Mouse (Mus musculus) midbrain, embryonic 14.5 days (tissue): ENCODE data around the gene Papln. TPM values are rescaled to one million over a fixed set of nuclear protein-coding genes. Genes with fewer than 3 reads are reported as not detected.

Experiments used
- ATAC-seq: fragments of 200-750 bp; cut with Nextera tagmentation; 2 replicates; pipeline ENCODE4 v1.8.0; 2017; ENCODE audit warnings: moderate number of reproducible peaks, moderate library complexity; ENCODE audit not compliant: low FRiP score, low TSS enrichment
- DNase-seq: peaks from one replicate; pipeline ENCODE4 v3.0.0-alpha.2; 2015
- H3K27ac ChIP-seq: fragments of 300-500 bp; sonication (generic); replicated peaks from 2 replicates; pipeline ENCODE4 v1.5.1; 2014; ENCODE audit warnings: mild to moderate bottlenecking, low read depth, low read length, moderate library complexity
- H3K27me3 ChIP-seq: fragments of 300-500 bp; sonication (generic); 2 replicates; pipeline ENCODE4 v1.6.1; 2014; ENCODE audit warnings: low read length, control low read depth, mixed read lengths; ENCODE audit not compliant: control insufficient read depth, insufficient read depth
- H3K36me3 ChIP-seq: fragments of 300-500 bp; sonication (generic); 2 replicates; pipeline ENCODE4 v1.6.1; 2014; ENCODE audit warnings: low read length, control low read depth; ENCODE audit not compliant: control insufficient read depth, insufficient read depth
- H3K4me1 ChIP-seq: fragments of 300-500 bp; sonication (generic); 2 replicates; pipeline ENCODE4 v1.6.1; 2014; ENCODE audit warnings: mild to moderate bottlenecking, antibody characterized with exemption, low read length, control low read depth; ENCODE audit not compliant: control insufficient read depth, insufficient read depth
- H3K4me2 ChIP-seq: fragments of 300-500 bp; sonication (generic); 2 replicates; pipeline ENCODE4 v1.6.1; 2014; ENCODE audit warnings: mild to moderate bottlenecking, low read length, moderate library complexity
- H3K4me3 ChIP-seq: fragments of 300-500 bp; sonication (generic); replicated peaks from 2 replicates; pipeline ENCODE4 v1.5.1; 2014; ENCODE audit warnings: low read depth, low read length
- H3K9ac ChIP-seq: fragments of 300-500 bp; sonication (generic); replicated peaks from 2 replicates; pipeline ENCODE4 v1.6.1; 2014; ENCODE audit warnings: mild to moderate bottlenecking, low read length, moderate library complexity
- H3K9me3 ChIP-seq: fragments of 300-500 bp; sonication (generic); 2 replicates; pipeline ENCODE4 v1.6.1; 2016; ENCODE audit warnings: low read length, control low read depth, mixed read lengths; ENCODE audit not compliant: control insufficient read depth
- WGBS: fragments of 180-500 bp; shearing (Covaris S2); extraction: QIAGEN DNeasy Blood & Tissue Kit; methylation state at CpG from one replicate; pipeline ENCODE4 v1.1.7; 2014; 5-methylcytosine and 5-hydroxymethylcytosine counted together
- polyA plus RNA-seq: library from polyadenylated mRNA; unstranded; fragments of >200 nt; fragmentation: Nextera tagmentation; extraction: Ambion mirVana; gene quantifications from 2 replicates; pipeline ENCODE4 v1.2.1, GENCODE M21; 2014

The Papln gene
- polyA plus RNA-seq, 1 experiment from 2014 or later: 0.11 TPM

DNA sequence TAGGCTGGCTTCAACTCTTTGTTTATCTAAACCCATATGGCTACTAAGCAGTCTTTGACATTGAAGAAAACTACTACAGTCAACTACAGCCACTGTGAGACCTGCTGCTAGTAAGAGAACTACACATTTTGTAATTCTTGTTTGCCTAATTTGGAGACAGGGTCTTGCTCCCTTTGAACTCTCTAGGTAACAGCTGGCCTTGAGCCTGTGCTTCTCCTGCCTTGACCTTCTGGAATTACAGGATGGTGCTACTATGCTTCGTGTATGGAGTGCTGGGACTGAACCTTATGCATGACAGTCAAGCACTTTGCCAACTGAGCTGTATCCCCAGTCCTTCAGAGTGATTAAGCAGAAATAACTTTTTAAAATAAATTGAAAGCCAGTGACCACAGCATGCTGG is 53.2 kb downstream of the Papln start:
- Histone ChIP-seq H3K36me3 (no peaks in the 10 kb centered on the region), H3K27me3 (no peaks in the 10 kb centered on the region), H3K9me3 (no peaks in the 10 kb centered on the region), H3K4me2 (no peak overlapping the region), H3K4me1 (no peaks in the 10 kb centered on the region), H3K9ac (no peak overlapping the region), H3K27ac (no peak overlapping the region), H3K4me3 (no peak overlapping the region)
- no peak for ATAC-seq
- no peak for DNase-seq
- 93% methylated on average over 1 of the region's 1 CpGs for WGBS

DNA sequence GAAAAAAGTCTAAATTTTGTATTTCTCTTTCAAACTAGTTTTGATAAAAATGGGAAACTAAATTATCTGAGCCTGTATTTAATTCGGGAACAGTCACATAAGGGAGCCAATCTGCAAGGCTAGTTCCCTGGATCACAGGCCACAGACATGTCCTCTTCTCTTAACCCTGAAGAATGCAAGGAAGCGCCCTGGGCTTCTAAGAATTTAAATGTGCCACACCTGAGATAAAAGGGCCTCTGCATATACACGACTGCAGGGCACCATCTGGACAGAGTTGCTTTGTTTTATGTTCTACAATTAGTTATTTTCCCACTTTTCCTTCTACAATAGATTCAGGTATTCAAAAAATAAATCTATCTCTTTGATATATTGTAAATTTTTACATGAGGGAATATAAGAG is 67.0 kb downstream of the Papln start:
- DNase-seq: no peak
- no peaks in the 10 kb centered on the region for H3K9me3 ChIP-seq
- H3K4me3 ChIP-seq: no peak overlapping the region
- H3K27ac ChIP-seq: no peak overlapping the region
- no peaks in the 10 kb centered on the region for H3K27me3 ChIP-seq
- H3K4me1 ChIP-seq: no peaks in the 10 kb centered on the region
- no peak for ATAC-seq
- H3K36me3 ChIP-seq: peaks cover 16% of the 10 kb centered on the region; the same call in 1 of the 2 replicates
- no peak overlapping the region for H3K4me2 ChIP-seq
- WGBS: 84% methylated on average over 3 of the region's 3 CpGs
- H3K9ac ChIP-seq: no peak overlapping the region

- ATAC-seq: no peak
Observed at GRCm38 (mm10) chr12:83833979-83834378, 70.5 kb downstream of the Papln start.

GRCm38 (mm10) chr12:83841409-83842190 is 78.2 kb downstream of the Papln start:
- Histone ChIP-seq H3K4me1 (no peaks in the 10 kb centered on the region), H3K9me3 (no peaks in the 10 kb centered on the region), H3K27me3 (no peaks in the 10 kb centered on the region), H3K36me3 (peaks cover 18% of the 10 kb centered on the region), H3K4me2 (no peak overlapping the region), H3K9ac (no peak overlapping the region), H3K4me3 (no peak overlapping the region), H3K27ac (no peak overlapping the region)
- ATAC-seq: no peak
- 92% methylated on average over 10 of the region's 10 CpGs for WGBS
- DNase-seq: no peak

More at GRCm38 (mm10) chr12:83833979-83834378, 70.5 kb downstream of the Papln start:
- no peak overlapping the region for H3K27ac ChIP-seq
- no peak overlapping the region for H3K9ac ChIP-seq
- no peaks in the 10 kb centered on the region for H3K9me3 ChIP-seq
- H3K4me2 ChIP-seq: no peak overlapping the region
- WGBS: 96% methylated on average over 3 of the region's 3 CpGs
- H3K36me3 ChIP-seq: peaks cover 20% of the 10 kb centered on the region
- H3K27me3 ChIP-seq: no peaks in the 10 kb centered on the region
- no peak for DNase-seq
- H3K4me1 ChIP-seq: no peaks in the 10 kb centered on the region
- H3K4me3 ChIP-seq: no peak overlapping the region

Other genes with a start within 250 kb of the Papln start
- 40.8 and 41.4 TPM in 2 replicates for gene Dcaf4, start 243.2 kb upstream of the Papln start, polyA plus RNA-seq
- gene Zfyve1, start 166.4 kb upstream of the Papln start, polyA plus RNA-seq: 25.8 and 27.5 TPM in 2 replicates
- 219 and 227 TPM in 2 replicates for gene Rbm25, start 132.4 kb upstream of the Papln start, polyA plus RNA-seq
- 66.8 and 77.9 TPM in 2 replicates for gene Psen1, start 75.5 kb upstream of the Papln start, polyA plus RNA-seq
- 13.0 and 20.6 TPM in 2 replicates for gene Numb, start 158.3 kb downstream of the Papln start, polyA plus RNA-seq
- gene Riox1, start 187.0 kb downstream of the Papln start, polyA plus RNA-seq: 11.5 and 11.7 TPM in 2 replicates
- not detected in 2 replicates for gene Heatr4, start 221.2 kb downstream of the Papln start, polyA plus RNA-seq
- gene Acot2, start 224.2 kb downstream of the Papln start, polyA plus RNA-seq: 8.8 and 9.2 TPM in 2 replicates
- 98.3 and 108 TPM in 2 replicates for gene Acot1, start 245.9 kb downstream of the Papln start, polyA plus RNA-seq